Mouse (Mus musculus) ES-Bruce4 (cell line): ENCODE measurements at regions not wholly inside any gene's neighbourhood (a gene's known extent, or its start where the extent isn't known, plus 50 kb on each side); places are given as distances from the start of the nearest gene placed in this dataset.

Experiments used
- H3K27ac ChIP-seq: 2 replicates; pipeline ENCODE4 v1.5.1; 2012; ENCODE audit warnings: low read length, inconsistent platforms; ENCODE audit not compliant: insufficient read depth
- H3K27me3 ChIP-seq: 2 replicates; pipeline ENCODE4 v1.6.1; 2012; ENCODE audit warnings: mild to moderate bottlenecking, low read length, inconsistent platforms; ENCODE audit not compliant: control insufficient read depth, poor library complexity, insufficient read depth, severe bottlenecking
- H3K36me3 ChIP-seq: 2 replicates; pipeline ENCODE4 v1.6.1; 2012; ENCODE audit warnings: inconsistent platforms, mild to moderate bottlenecking, low read length, moderate library complexity; ENCODE audit not compliant: control insufficient read depth, poor library complexity, insufficient read depth, severe bottlenecking
- H3K4me1 ChIP-seq: one replicate; pipeline ENCODE4 v1.8.1; 2011; ENCODE audit warnings: low read length; ENCODE audit not compliant: control insufficient read depth, insufficient read depth
- H3K4me3 ChIP-seq: 2 replicates; pipeline ENCODE4 v1.5.1; 2011; ENCODE audit warnings: low read depth, mild to moderate bottlenecking, low read length
- H3K9ac ChIP-seq: 2 replicates; pipeline ENCODE4 v1.6.1; 2012; ENCODE audit warnings: low read depth, mild to moderate bottlenecking, inconsistent platforms; ENCODE audit not compliant: poor library complexity, severe bottlenecking
- H3K9me3 ChIP-seq: replicated peaks from 2 replicates; pipeline ENCODE4 v1.6.1; 2012; ENCODE audit warnings: mild to moderate bottlenecking, low read length, inconsistent platforms; ENCODE audit not compliant: control insufficient read depth, poor library complexity, insufficient read depth, severe bottlenecking
- CTCF ChIP-seq: IDR thresholded peaks from one replicate; pipeline ENCODE4 v1.8.1; 2011; ENCODE audit warnings: low read depth, low read length
- EP300 ChIP-seq: IDR thresholded peaks from 2 replicates; pipeline ENCODE4 v1.6.1; 2011; ENCODE audit warnings: low read depth, low read length; ENCODE audit not compliant: insufficient read depth
- POLR2A ChIP-seq: IDR thresholded peaks from one replicate; pipeline ENCODE4 v1.8.1; 2011; ENCODE audit warnings: low read length; ENCODE audit not compliant: insufficient read depth

DNA sequence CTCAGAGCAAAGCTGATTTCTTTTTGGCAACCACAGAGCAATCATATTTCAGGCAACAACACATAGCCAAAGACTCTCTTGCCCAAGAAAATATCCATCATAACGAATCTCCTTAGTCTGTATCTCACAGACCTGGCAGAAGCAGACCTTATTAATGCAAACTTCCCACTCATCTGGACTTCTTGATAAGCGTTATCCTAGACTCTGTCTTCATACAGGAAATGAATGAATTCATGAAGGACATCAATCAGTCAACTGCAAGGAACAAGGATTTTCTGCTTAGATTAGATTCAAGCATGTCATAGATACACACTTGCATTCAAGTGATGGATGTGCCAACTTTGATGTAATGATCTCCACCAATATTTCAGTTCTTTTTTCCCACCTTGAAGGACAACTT is 488.1 kb upstream of the Gm26657 start:
- no peak overlapping the region for H3K4me3 ChIP-seq
- no peak overlapping the region for H3K27ac ChIP-seq
- H3K9ac ChIP-seq: no peak overlapping the region
- H3K36me3 ChIP-seq: no peaks in the 10 kb centered on the region
- no peak for TF ChIP-seq POLR2A
- no peaks in the 10 kb centered on the region for H3K9me3 ChIP-seq
- H3K4me1 ChIP-seq: no peaks in the 10 kb centered on the region
- H3K27me3 ChIP-seq: no peaks in the 10 kb centered on the region

GRCm38 (mm10) chr4:56250611-56251010 is 489.3 kb upstream of the Gm26657 start:
- Histone ChIP-seq H3K36me3 (no peaks in the 10 kb centered on the region), H3K4me1 (no peaks in the 10 kb centered on the region), H3K27ac (no peak overlapping the region), H3K9ac (no peak overlapping the region), H3K4me3 (no peak overlapping the region), H3K9me3 (no peaks in the 10 kb centered on the region), H3K27me3 (no peaks in the 10 kb centered on the region)
- TF ChIP-seq CTCF (no peak), EP300 (no peak), POLR2A (no peak)

- H3K4me1 ChIP-seq: no peaks in the 10 kb centered on the region
- H3K4me3 ChIP-seq: no peak overlapping the region
- TF ChIP-seq CTCF: no peak
- TF ChIP-seq EP300: no peak
- no peak for TF ChIP-seq POLR2A
- no peak overlapping the region for H3K27ac ChIP-seq
- H3K9ac ChIP-seq: no peak overlapping the region
- no peaks in the 10 kb centered on the region for H3K27me3 ChIP-seq
- no peaks in the 10 kb centered on the region for H3K36me3 ChIP-seq
- no peaks in the 10 kb centered on the region for H3K9me3 ChIP-seq
Observed at GRCm38 (mm10) chr4:56243863-56244262, 496.0 kb upstream of the Gm26657 start.

- TF ChIP-seq POLR2A: no peak
- no peaks in the 10 kb centered on the region for H3K36me3 ChIP-seq
- no peaks in the 10 kb centered on the region for H3K4me1 ChIP-seq
- no peak overlapping the region for H3K27ac ChIP-seq
- no peaks in the 10 kb centered on the region for H3K9me3 ChIP-seq
- no peak overlapping the region for H3K9ac ChIP-seq
- H3K4me3 ChIP-seq: no peak overlapping the region
- no peaks in the 10 kb centered on the region for H3K27me3 ChIP-seq
Observed at GRCm38 (mm10) chr4:56238496-56239488, 501.1 kb upstream of the Gm26657 start.

DNA sequence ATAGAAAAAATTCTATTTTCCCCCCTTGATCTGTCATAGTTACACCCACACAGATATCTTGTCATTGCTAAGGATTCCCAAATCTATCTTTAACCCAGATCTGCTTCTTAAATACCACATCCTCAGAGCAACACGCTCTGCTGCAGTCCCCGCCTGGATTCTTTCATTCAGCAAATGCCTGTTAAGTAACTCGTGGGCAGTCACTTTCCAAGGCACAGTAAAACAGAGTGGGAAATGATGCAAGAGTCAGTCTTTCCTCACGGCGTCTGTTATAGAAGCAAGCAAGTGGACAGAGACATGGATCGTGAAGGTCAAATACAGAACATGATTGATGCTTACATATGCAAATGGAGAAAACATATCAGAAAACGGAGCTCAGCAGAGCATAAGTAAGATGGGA is 508.5 kb upstream of the Gm26657 start:
- H3K27ac ChIP-seq: no peak overlapping the region
- TF ChIP-seq CTCF: no peak
- TF ChIP-seq POLR2A: no peak
- no peak for TF ChIP-seq EP300
- no peak overlapping the region for H3K9ac ChIP-seq
- no peaks in the 10 kb centered on the region for H3K27me3 ChIP-seq
- H3K36me3 ChIP-seq: no peaks in the 10 kb centered on the region
- no peaks in the 10 kb centered on the region for H3K9me3 ChIP-seq
- no peak overlapping the region for H3K4me3 ChIP-seq
- no peaks in the 10 kb centered on the region for H3K4me1 ChIP-seq

DNA sequence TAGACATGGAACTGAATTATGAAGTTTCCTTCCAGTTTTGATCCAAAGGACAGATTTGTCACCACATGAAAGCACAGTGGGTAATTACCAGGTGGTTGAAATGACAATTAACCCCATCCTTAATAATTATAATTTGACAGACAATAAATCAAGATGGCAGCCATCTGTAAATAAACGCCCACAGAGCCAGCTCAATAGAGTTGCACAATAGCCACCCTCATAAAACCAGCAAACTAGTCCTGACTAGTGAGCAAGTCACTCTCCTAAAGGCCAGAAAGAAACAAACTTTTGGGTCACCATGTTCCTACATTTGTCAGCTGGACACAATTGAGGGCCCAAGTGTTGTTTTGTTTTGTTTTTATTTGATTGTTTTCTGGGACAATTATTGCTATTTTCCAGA is 509.4 kb upstream of the Gm26657 start:
- H3K27ac ChIP-seq: no peak overlapping the region
- H3K4me1 ChIP-seq: no peaks in the 10 kb centered on the region
- no peaks in the 10 kb centered on the region for H3K36me3 ChIP-seq
- no peak overlapping the region for H3K9ac ChIP-seq
- H3K27me3 ChIP-seq: no peaks in the 10 kb centered on the region
- no peaks in the 10 kb centered on the region for H3K9me3 ChIP-seq
- TF ChIP-seq EP300 (no peak), CTCF (no peak), POLR2A (no peak)
- H3K4me3 ChIP-seq: no peak overlapping the region
